Mouse (Mus musculus) frontal cortex, adult (tissue): ENCODE data around the gene Abhd15.
A peak's percentile ranks its signal among the peaks of the same experiment; 100 is the strongest.
"Not testable (repeated sequence)": the region's sequence is repeated elsewhere in the genome, so short reads cannot be mapped to it uniquely, and the experiment has no call there.

ENCODE experiments used
- ATAC-seq: cut with Nextera tagmentation; 2 replicates; pipeline ENCODE4 v1.9.2; 2017; ENCODE audit warnings: mild to moderate bottlenecking, moderate library complexity, mixed read lengths; ENCODE audit not compliant: low TSS enrichment

Gene Abhd15

GRCm38 (mm10) chr11:77512891-77513810, 1.8 kb upstream of the Abhd15 start:
- ATAC-seq: 0 out of 2 replicates have a peak, but pooled peaks have one; percentile 31

GRCm38 (mm10) chr11:77513811-77514170, 1.1 kb upstream of the Abhd15 start:
- ATAC-seq: no peak

GRCm38 (mm10) chr11:77514281-77514831, 565 bp upstream of the Abhd15 start:
- no peak for ATAC-seq

GRCm38 (mm10) chr11:77515637-77516552, 974 bp downstream of the Abhd15 start, which contains the start of gene Trp53i13:
TSS of gene Trp53i13 (minus strand) at chr11:77515980.
- ATAC-seq: no peak

GRCm38 (mm10) chr11:77516553-77517425, 1.9 kb downstream of the Abhd15 start:
- no peak for ATAC-seq

GRCm38 (mm10) chr11:77518051-77518798, 3.3 kb downstream of the Abhd15 start:
- no peak for ATAC-seq

GRCm38 (mm10) chr11:77519043-77519442, 4.1 kb downstream of the Abhd15 start, which contains the start of gene Gm10392:
TSS of gene Gm10392 (minus strand) at chr11:77519198.
- no peak for ATAC-seq

GRCm38 (mm10) chr11:77520601-77521529, 5.9 kb downstream of the Abhd15 start:
- no peak for ATAC-seq

- ATAC-seq: no peak
Observed at GRCm38 (mm10) chr11:77525804-77526486, 11.0 kb downstream of the Abhd15 start.

- not testable (repeated sequence) for ATAC-seq
Observed at GRCm38 (mm10) chr11:77528420-77528819, 13.5 kb downstream of the Abhd15 start.

- no peak for ATAC-seq
Observed at GRCm38 (mm10) chr11:77529644-77530043, 14.7 kb downstream of the Abhd15 start.

- no peak for ATAC-seq
Observed at GRCm38 (mm10) chr11:77530862-77531261, 15.9 kb downstream of the Abhd15 start.

- ATAC-seq: no peak
Observed at GRCm38 (mm10) chr11:77532202-77532846, 17.4 kb downstream of the Abhd15 start.

- no peak for ATAC-seq
Observed at GRCm38 (mm10) chr11:77545261-77545660, 30.3 kb downstream of the Abhd15 start.

- ATAC-seq: no peak
Observed at GRCm38 (mm10) chr11:77585201-77585600, 70.3 kb downstream of the Abhd15 start.
